Mouse (Mus musculus): ENCODE data around the gene Fancc.

DNA sequence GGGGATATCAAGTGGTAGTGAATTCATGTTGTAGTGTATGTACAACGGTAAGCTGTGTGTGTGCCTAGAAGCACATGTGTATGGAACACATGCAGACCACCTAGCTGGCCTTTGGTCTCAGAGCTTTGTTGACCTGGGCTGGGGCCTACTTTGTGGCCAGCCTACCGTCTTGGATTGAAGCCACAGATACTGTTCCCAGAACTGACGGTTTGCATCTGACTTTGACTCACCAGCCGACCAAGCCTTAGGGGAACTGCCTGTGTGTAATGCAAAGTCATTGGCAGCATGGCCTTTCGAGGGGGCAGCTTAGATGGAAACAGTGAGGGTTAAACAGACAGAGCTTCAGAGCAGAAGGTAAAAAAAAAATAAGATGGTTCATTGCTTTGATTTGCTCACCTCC, 243.9 kb downstream of the Fancc start:
- TF ChIP-seq CTCF (conservative IDR thresholded peaks at IDR 0.05; ENCODE audit: insufficient read depth, insufficient read length, low read depth, low read length): no peak
- TF ChIP-seq POLR2A (IDR thresholded peaks at IDR 0.05; ENCODE audit: low read depth, low read length): no peak

All from kidney, adult 2 months (tissue).